Mouse (Mus musculus) midbrain, embryonic 15.5 days (tissue): ENCODE results near the gene Tfcp2. TPM values are rescaled to one million over a fixed set of nuclear protein-coding genes. Genes with fewer than 3 reads are reported as not detected.
A peak's percentile ranks its signal among the peaks of the same experiment; 100 is the strongest.

Experiments
- ATAC-seq: fragments of 200-750 bp; cut with Nextera tagmentation; replicated peaks from 2 replicates; pipeline ENCODE4 v1.8.0; 2017; ENCODE audit warnings: moderate TSS enrichment
- H3K27ac ChIP-seq: fragments of 300-500 bp; sonication (generic); 2 replicates; pipeline ENCODE4 v1.5.1; 2015; ENCODE audit warnings: mild to moderate bottlenecking, inconsistent platforms
- H3K27me3 ChIP-seq: fragments of 300-500 bp; sonication (generic); replicated peaks from 2 replicates; pipeline ENCODE4 v1.6.1; 2015; ENCODE audit warnings: inconsistent platforms
- H3K36me3 ChIP-seq: fragments of 300-500 bp; sonication (generic); replicated peaks from 2 replicates; pipeline ENCODE4 v1.6.1; 2015; ENCODE audit warnings: inconsistent platforms
- H3K4me1 ChIP-seq: fragments of 300-500 bp; sonication (generic); 2 replicates; pipeline ENCODE4 v1.6.1; 2015; ENCODE audit warnings: inconsistent platforms
- H3K4me2 ChIP-seq: fragments of 300-500 bp; sonication (generic); 2 replicates; pipeline ENCODE4 v1.6.1; 2015; ENCODE audit warnings: inconsistent platforms, mild to moderate bottlenecking, moderate library complexity
- H3K4me3 ChIP-seq: fragments of 300-500 bp; sonication (generic); 2 replicates; pipeline ENCODE4 v1.5.1; 2015; ENCODE audit warnings: mild to moderate bottlenecking, inconsistent platforms
- H3K9ac ChIP-seq: fragments of 300-500 bp; sonication (generic); 2 replicates; pipeline ENCODE4 v1.6.1; 2015; ENCODE audit warnings: mild to moderate bottlenecking, inconsistent platforms
- H3K9me3 ChIP-seq: fragments of 300-500 bp; sonication (generic); 2 replicates; pipeline ENCODE4 v1.6.1; 2016; ENCODE audit warnings: inconsistent platforms
- WGBS: fragments of 180-500 bp; shearing (Covaris S2); methylation state at CpG from one replicate; pipeline ENCODE4 v1.1.7; 2015; ENCODE audit warnings: mixed read lengths; 5-methylcytosine and 5-hydroxymethylcytosine counted together
- polyA plus RNA-seq: library from polyadenylated mRNA; unstranded; fragments of >200 nt; fragmentation: Nextera tagmentation; extraction: Ambion mirVana; gene quantifications from 2 replicates; pipeline ENCODE4 v1.2.1, GENCODE M21; 2015

Tfcp2 gene
- polyA plus RNA-seq, 1 experiment from 2014 or later, result 42.8 TPM

GRCm38 (mm10) chr15:100470037-100470436, 81.8 kb downstream of the Tfcp2 start:
- no peaks in the 10 kb centered on the region for H3K9me3 ChIP-seq

GRCm38 (mm10) chr15:100469189-100469545, 82.6 kb downstream of the Tfcp2 start:
- peak; percentile 65 for ATAC-seq
- H3K27ac ChIP-seq, result peak overlapping the region; percentile 88
- peaks cover 6% of the 10 kb centered on the region; the same call in 1 of the 2 replicates for H3K36me3 ChIP-seq
- no peaks in the 10 kb centered on the region for H3K27me3 ChIP-seq
- peak overlapping the region; percentile 99 for H3K4me3 ChIP-seq
- peak overlapping the region; percentile 97 for H3K9ac ChIP-seq
- WGBS, result 0% methylated on average over 19 of the region's 19 CpGs
- peak overlapping the region; percentile 92 for H3K4me2 ChIP-seq
- H3K9me3 ChIP-seq, result no peaks in the 10 kb centered on the region
- H3K4me1 ChIP-seq, result peaks cover 30% of the 10 kb centered on the region

More at GRCm38 (mm10) chr15:100470037-100470436, 81.8 kb downstream of the Tfcp2 start:
- WGBS, result 63% methylated on average over 10 of the region's 10 CpGs
- Histone ChIP-seq H3K36me3 (peaks cover 12% of the 10 kb centered on the region), H3K27ac (no peak overlapping the region), H3K4me3 (peak overlapping the region; percentile 99), H3K27me3 (no peaks in the 10 kb centered on the region), H3K4me2 (peak overlapping the region; percentile 92), H3K4me1 (peaks cover 30% of the 10 kb centered on the region), H3K9ac (peak overlapping the region; percentile 97)
- no peak for ATAC-seq

- H3K4me1 ChIP-seq, result peaks cover 30% of the 10 kb centered on the region
- no peaks in the 10 kb centered on the region for H3K9me3 ChIP-seq
- H3K27ac ChIP-seq, result peak within 1 kb of the TSS; percentile 88
- peak within 1 kb of the TSS; percentile 97 for H3K9ac ChIP-seq
- H3K4me3 ChIP-seq, result peak within 1 kb of the TSS; percentile 99
- ATAC-seq, result peak; percentile 93
- H3K36me3 ChIP-seq, result peaks cover 6% of the 10 kb centered on the region; the same call in 1 of the 2 replicates
- no peaks in the 10 kb centered on the region for H3K27me3 ChIP-seq
- peak within 1 kb of the TSS; percentile 92 for H3K4me2 ChIP-seq
- 2% methylated on average over 84 of the region's 84 CpGs for WGBS
Observed at GRCm38 (mm10) chr15:100468295-100469188, 83.3 kb downstream of the Tfcp2 start, which contains the start of gene Letmd1. TSS of gene Letmd1 (plus strand) at chr15:100469023.

DNA sequence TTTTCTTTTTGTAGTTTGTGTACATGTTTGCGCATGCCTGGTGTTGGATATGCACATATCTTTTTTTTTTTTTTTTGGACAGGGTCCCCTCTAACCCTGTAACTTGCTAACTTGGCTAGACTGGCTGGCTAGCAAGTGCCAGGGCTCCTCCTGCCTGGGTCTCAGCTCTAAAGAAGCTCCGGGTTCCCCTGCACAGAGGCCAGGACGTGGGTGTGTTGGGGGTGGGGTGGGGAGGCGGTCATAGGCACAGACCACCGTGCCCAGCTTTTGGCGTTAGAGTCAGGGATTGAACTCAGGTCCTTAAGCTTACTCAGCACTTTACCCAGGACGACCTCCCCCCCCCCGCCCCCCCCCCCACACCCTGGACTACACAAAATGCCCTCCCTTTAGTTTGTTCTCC, 84.1 kb downstream of the Tfcp2 start:
- Histone ChIP-seq H3K4me2 (peak overlapping the region; percentile 92), H3K4me3 (peak overlapping the region; percentile 99), H3K9ac (no peak overlapping the region), H3K27ac (no peak overlapping the region), H3K36me3 (peaks cover 5% of the 10 kb centered on the region; the same call in 1 of the 2 replicates), H3K9me3 (no peaks in the 10 kb centered on the region), H3K27me3 (no peaks in the 10 kb centered on the region), H3K4me1 (peaks cover 30% of the 10 kb centered on the region)
- ATAC-seq, result no peak
- WGBS, result 44% methylated on average over 8 of the region's 8 CpGs

- Histone ChIP-seq H3K4me2 (no peak overlapping the region), H3K4me3 (no peak overlapping the region), H3K27me3 (0 out of 2 replicates have a peak, but pooled peaks cover 5% of the 10 kb centered on the region), H3K9me3 (no peaks in the 10 kb centered on the region), H3K36me3 (no peaks in the 10 kb centered on the region), H3K27ac (no peak overlapping the region), H3K9ac (no peak overlapping the region), H3K4me1 (peaks cover 24% of the 10 kb centered on the region)
- 88% methylated on average over 2 of the region's 2 CpGs for WGBS
- no peak for ATAC-seq
Observed at GRCm38 (mm10) chr15:100465432-100465831, 86.4 kb downstream of the Tfcp2 start.

- no peak overlapping the region for H3K4me3 ChIP-seq
- no peak for ATAC-seq
- H3K36me3 ChIP-seq, result no peaks in the 10 kb centered on the region
- H3K27me3 ChIP-seq, result 0 out of 2 replicates have a peak, but pooled peaks cover 5% of the 10 kb centered on the region
- H3K27ac ChIP-seq, result no peak overlapping the region
- 27% methylated on average over 6 of the region's 6 CpGs for WGBS
- no peak overlapping the region for H3K4me2 ChIP-seq
- no peak overlapping the region for H3K9ac ChIP-seq
- peaks cover 12% of the 10 kb centered on the region for H3K4me1 ChIP-seq
- H3K9me3 ChIP-seq, result no peaks in the 10 kb centered on the region
Observed at GRCm38 (mm10) chr15:100463712-100464111, 88.1 kb downstream of the Tfcp2 start.

DNA sequence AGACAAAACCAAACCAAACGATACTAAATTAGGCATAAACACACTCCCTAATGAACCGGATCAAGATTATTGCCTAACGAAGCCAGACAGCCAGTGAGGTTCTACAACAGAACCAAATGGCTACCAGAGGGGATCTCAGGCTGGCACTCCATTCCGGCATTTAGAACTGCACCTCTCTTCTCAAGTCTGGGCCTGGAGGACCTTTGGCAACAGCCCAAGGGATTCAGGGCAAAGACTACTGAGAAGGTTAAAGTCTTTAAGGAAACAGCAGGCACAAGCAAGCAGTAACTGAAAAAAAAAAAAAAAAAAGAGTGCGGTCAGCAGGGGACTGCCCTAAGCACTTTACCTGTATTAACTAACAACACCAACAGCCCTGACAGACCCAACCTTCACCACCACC, 89.7 kb downstream of the Tfcp2 start:
- no peak overlapping the region for H3K9ac ChIP-seq
- H3K4me1 ChIP-seq, result no peaks in the 10 kb centered on the region; the same call in 1 of the 2 replicates
- no peaks in the 10 kb centered on the region for H3K9me3 ChIP-seq
- H3K27me3 ChIP-seq, result 0 out of 2 replicates have a peak, but pooled peaks cover 5% of the 10 kb centered on the region
- ATAC-seq, result no peak
- no peak overlapping the region for H3K4me2 ChIP-seq
- no peak overlapping the region for H3K27ac ChIP-seq
- 80% methylated on average over 5 of the region's 5 CpGs for WGBS
- no peak overlapping the region for H3K4me3 ChIP-seq
- no peaks in the 10 kb centered on the region for H3K36me3 ChIP-seq

DNA sequence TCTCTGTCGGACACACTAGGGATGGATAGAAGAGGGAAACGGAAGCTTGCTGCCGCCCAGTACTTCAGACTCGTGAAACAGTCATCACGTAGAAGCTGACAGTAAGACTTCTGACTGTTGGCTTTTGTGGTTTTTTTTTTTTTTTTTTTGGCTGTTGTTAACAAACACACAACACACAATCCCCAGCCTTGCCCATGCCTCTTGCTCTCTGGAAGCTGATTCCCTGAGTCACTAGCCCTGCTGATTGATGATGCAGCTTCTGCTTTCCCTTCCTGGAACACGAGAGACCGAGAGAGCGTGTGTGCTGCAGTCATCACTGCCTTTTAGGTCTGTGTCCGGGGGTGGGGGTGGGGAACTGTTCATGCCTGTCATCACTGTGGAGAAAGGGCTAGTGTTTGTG, 90.2 kb downstream of the Tfcp2 start:
- no peak for ATAC-seq
- Histone ChIP-seq H3K4me3 (no peak overlapping the region), H3K27ac (no peak overlapping the region), H3K4me2 (no peak overlapping the region), H3K9ac (no peak overlapping the region), H3K36me3 (no peaks in the 10 kb centered on the region), H3K27me3 (0 out of 2 replicates have a peak, but pooled peaks cover 5% of the 10 kb centered on the region), H3K9me3 (no peaks in the 10 kb centered on the region), H3K4me1 (no peaks in the 10 kb centered on the region; the same call in 1 of the 2 replicates)
- 83% methylated on average over 9 of the region's 9 CpGs for WGBS

- Histone ChIP-seq H3K27ac (no peak overlapping the region), H3K4me1 (no peaks in the 10 kb centered on the region), H3K4me3 (no peak overlapping the region), H3K27me3 (0 out of 2 replicates have a peak, but pooled peaks cover 5% of the 10 kb centered on the region), H3K9ac (no peak overlapping the region), H3K4me2 (0 out of 2 replicates have a peak overlapping the region, but pooled peaks have one; percentile 6), H3K36me3 (no peaks in the 10 kb centered on the region), H3K9me3 (no peaks in the 10 kb centered on the region)
- 11% methylated on average over 12 of the region's 12 CpGs for WGBS
- ATAC-seq, result no peak
Observed at GRCm38 (mm10) chr15:100460942-100461341, 90.9 kb downstream of the Tfcp2 start.

DNA sequence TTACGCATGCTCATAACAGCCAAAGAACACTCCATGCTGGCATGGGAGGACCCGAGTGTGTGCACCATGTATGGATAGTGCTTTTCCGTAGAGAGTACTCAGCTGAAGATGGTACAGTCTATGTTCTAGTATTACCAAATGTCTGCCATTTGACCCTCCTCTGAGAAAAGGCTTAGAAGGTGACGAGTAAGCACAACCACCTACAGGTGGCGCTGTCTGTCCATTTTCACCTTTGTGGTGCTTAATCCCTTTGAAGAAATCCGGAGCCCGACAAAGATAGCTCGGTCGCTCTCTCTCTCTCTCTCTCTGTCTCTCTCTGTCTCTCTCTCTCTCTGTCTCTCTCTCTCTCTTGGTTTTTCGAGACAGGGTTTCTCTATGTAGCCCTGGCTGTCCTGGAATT, 93.8 kb downstream of the Tfcp2 start:
- Histone ChIP-seq H3K4me2 (no peak overlapping the region), H3K9ac (no peak overlapping the region), H3K4me1 (no peaks in the 10 kb centered on the region), H3K27ac (no peak overlapping the region), H3K4me3 (no peak overlapping the region), H3K36me3 (no peaks in the 10 kb centered on the region), H3K9me3 (no peaks in the 10 kb centered on the region), H3K27me3 (0 out of 2 replicates have a peak, but pooled peaks cover 5% of the 10 kb centered on the region)
- 35% methylated on average over 10 of the region's 10 CpGs for WGBS
- ATAC-seq, result no peak

GRCm38 (mm10) chr15:100457340-100457739, 94.5 kb downstream of the Tfcp2 start:
- 10% methylated on average over 17 of the region's 17 CpGs for WGBS
- Histone ChIP-seq H3K4me3 (no peak overlapping the region), H3K36me3 (no peaks in the 10 kb centered on the region), H3K9me3 (no peaks in the 10 kb centered on the region), H3K27me3 (0 out of 2 replicates have a peak, but pooled peaks cover 5% of the 10 kb centered on the region), H3K4me2 (no peak overlapping the region), H3K27ac (no peak overlapping the region), H3K4me1 (no peaks in the 10 kb centered on the region), H3K9ac (no peak overlapping the region)
- ATAC-seq, result peak; percentile 70; the same call in 1 of the 2 replicates

GRCm38 (mm10) chr15:100456356-100456991, 95.3 kb downstream of the Tfcp2 start:
- 0 out of 2 replicates have a peak, but pooled peaks cover 5% of the 10 kb centered on the region for H3K27me3 ChIP-seq
- WGBS, result 65% methylated on average over 7 of the region's 7 CpGs

More at GRCm38 (mm10) chr15:100456356-100456991, 95.3 kb downstream of the Tfcp2 start:
- Histone ChIP-seq H3K27ac (no peak overlapping the region), H3K4me2 (no peak overlapping the region), H3K36me3 (no peaks in the 10 kb centered on the region), H3K9me3 (no peaks in the 10 kb centered on the region), H3K4me3 (no peak overlapping the region), H3K9ac (no peak overlapping the region), H3K4me1 (no peaks in the 10 kb centered on the region)
- no peak for ATAC-seq
